Mouse (Mus musculus): ENCODE measurements around the gene Tsen54.

The Tsen54 gene

DNA sequence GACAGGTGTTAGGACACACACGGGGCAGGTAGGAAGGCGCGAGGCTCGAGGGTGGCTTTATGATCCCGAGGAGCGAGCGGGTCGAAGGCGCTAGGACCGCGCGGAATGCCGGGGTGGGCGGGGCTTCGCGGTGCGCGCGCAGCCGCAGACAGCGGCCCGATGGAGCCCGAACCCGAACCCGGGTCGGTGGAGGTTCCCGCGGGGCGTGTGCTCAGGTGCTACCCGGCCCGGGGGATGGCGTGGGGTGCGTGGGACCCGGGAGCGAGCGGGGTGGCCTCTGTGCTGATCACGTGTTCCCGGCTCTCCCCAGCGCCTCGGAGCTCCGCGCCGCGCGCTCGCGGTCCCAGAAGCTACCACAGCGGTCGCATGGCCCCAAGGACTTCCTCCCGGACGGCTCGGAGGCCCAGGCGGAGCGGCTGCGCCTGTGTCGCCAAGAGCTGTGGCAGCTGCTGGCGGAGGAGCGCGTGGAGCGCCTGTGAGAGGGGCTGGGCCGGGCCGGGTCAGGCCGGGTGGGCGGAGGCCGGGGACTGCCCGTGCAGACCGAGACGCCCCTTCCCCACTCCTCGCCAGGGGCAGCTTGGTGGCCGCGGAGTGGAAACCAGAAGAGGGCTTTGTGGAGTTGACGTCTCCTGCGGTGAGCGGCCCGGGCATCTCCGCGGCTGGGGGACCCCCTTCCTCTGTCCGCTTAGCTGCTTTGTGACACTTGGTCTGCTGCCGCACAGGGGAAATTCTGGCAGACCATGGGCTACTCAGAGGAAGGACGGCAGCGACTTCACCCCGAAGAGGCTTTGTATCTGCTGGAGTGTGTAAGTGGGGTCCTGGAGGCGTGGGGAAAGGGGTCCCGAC, at the start of gene Tsen54:
Gene Tsen54, plus strand, starts transcription at position 120 of the 846 bp plus-strand sequence.
- DNase-seq (ENCODE audit: low read depth, low spot score): no peak

DNA sequence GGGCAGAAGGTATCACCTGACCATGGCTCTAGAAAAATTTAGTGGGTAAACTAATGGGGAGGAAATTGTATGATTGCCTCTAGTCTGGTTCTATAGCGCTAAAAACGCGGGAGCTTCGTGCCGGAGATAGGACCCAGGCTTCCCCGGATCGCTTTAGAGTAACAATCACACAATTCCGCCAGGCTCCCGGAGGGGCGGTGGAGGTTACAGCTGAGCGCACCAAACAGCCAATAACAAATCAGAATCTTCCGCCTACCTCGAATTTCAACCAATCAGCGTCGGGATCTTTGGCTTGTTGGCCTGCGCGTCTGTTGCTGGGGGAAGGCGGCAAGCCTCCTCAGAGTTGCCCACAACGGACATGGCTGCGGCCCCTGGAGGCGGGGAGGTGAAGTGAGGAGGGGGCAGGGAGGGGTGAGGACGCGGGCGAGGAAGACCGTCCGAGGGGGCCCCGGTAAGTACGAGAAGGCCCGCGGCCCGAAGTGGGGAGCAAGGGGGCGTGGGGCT, 49.4 kb upstream of the Tsen54 start, which contains the start of gene Tmem94:
Gene Tmem94, plus strand, starts transcription at position 331 of the 504 bp plus-strand sequence.
- DNase-seq (ENCODE audit: low read depth, low spot score): peak; percentile 98

DNA sequence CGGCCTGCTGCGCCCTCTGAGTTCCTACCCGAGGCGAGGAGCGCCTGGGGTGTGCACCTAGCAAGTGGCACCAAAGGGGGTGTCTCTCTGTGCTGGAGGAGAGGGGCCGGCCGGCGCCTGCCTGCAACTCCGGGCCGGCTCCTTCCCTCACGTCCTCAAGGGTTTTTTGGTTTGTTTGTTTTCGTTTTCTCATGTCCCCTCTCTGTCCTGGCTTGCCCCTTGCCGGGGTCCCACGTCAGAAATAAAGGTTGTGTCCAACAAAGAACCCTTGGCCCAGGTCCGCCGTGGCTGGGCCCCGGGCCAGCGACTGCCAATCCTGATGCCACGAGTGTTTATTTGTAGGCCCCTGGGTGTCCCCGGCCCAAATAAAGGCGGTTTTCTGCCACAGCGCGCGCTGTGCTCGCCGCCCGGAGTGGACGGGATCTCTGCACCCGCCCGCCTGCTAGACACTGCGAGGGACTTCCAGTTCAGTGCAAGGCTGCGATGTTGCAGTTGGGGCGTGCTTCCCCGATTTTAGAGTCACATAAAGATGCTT, 48.9 kb upstream of the Tsen54 start:
- peak; percentile 42 for DNase-seq (ENCODE audit: low read depth, low spot score)

DNA sequence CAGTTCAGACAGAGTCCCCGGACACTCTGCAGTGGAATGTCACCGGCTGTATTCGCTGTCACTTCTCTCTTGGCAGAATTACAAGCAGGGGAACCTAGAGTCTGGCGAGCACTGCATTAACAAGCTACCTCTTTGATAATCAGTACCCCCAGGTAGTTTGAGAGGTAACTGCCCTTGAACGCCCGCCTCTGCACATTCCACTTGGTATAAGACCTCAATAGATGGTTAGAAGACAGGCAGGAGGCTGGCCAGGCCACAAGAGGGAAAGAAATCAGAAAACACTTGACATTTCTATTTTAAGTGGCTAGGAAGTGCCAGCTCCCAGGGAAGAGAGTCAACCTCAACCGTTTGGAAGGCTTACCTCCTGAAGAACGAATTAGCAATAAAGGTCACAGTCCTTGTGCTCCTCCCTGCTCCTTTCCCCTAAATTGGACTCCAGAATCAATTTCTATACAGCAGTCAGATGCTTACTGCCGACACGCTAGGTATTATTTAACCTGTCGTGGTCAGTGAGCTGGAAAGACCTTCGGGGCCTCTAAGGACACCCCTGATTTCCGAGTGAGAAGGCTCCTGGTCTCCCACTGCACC, 48.1 kb upstream of the Tsen54 start:
- DNase-seq (ENCODE audit: low read depth, low spot score): no peak

DNA sequence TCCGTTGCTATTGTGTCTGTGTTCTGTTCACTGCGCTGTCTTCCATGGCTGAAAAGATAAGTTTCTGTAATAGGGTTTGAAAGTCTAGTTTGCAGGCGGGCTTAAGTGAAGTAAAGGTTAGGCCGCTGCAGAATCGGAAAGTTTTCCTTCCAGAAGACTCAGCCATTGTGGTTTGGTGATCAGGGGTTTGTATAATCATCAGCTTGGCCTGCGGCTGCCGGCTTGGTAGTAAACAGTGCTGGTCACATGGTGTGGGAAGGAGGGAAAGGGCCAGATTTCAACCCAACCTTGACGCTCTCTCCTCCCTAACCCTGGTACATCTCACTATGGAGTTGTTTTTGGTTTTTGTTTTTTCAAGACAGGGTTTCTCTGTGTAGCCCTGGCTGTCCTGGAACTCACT, 47.5 kb upstream of the Tsen54 start:
- DNase-seq (ENCODE audit: low read depth, low spot score): no peak

DNA sequence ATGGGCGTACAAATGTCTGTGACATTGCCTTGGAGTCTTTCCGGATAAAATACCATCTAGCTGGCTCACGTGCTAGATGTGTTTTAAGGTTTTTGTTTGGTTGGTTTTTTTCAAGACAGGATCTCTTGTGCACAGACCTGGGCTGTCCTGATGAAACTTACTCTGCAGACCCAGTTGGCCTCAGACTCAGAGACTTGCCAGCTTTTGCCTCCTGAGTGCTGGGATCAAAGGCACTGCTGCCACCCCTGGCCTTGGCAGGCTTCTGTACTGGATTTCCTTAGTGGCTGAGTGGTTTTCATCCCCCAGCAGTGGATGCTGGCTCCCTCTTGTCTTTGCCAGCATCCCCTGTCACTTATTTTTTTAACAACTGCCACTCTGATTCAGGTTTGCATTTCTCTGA, 45.6 kb upstream of the Tsen54 start:
- no peak for DNase-seq (ENCODE audit: low read depth, low spot score)

DNA sequence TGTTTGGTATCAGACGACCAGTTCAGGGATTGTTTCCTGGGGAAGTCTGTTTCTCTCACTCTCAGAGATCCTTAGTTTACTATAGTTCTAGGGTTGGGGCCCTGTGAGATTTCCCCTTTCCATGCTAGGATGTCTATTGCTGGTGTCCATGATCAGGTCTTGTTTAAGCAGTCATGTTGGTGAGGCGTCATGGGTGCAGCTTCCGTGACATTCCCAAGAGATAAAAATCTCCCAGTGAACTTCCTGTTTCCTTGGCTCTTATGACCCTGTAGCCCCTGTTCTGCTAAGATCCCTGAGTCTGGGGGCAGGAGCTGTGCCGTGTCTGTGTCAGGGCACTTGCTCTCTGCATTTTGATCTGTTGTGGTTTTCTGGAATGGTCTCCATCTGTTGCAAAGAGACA, 39.9 kb upstream of the Tsen54 start:
- no peak for DNase-seq (ENCODE audit: low read depth, low spot score)

DNA sequence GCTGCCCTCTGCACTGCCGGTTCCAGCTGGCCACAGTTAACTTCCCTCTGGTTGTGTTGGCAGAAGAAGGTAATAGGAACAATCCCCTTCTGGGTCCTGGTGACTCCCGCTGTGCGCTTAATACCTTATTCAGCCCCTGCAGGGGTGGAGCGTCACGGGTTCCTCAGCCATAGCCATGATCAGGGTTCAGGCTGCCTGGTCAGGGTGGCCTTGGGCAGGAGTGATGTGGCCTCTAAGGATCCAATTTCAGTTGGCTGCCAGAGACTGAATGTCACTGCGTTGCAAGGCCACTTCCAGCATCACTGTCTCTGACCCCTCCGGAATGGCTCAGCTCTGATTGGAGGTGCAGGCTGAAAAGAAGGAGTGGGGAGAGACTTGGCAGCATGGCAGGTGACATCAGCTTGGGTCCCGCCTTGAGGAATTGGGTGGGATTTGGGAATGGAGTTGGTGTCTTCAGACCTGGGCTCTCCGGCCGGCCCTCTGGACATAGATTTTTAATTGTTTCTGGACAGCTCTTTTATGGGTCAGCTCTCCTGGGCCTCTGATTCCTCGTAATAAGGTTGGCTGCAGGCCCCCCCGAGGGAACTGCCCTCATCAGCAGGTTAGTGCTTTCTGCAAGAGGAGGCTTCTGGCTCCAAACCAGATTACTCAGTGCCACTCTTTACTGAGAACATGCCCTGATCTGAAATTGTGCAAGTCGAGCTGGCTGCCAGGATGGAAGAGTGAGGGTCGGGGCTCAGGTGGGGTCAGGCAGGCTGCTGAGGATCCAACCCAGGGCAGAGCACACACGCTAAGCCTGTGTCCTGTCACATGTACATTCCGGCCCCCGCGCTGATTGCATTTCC, 38.5 kb upstream of the Tsen54 start:
- no peak for DNase-seq (ENCODE audit: low read depth, low spot score)

DNA sequence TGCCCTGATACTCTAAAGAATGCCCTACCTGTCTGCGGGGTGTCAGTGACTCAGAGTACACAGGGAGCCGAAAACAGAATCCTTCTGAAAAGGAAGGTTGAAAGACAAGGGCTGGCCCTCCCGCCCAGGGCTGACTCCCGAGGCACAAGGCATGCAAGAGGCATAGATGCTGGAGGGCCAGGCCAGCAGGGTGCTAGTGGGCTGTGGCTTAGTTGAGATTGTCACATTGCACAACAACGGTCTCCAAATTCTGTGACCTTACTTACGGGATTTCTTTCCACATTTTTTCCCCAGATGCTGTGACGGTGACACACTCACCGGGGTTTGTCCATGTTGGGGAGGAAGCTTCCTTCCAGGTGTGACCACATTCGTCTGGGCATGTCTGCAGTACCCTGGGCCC, 37.6 kb upstream of the Tsen54 start:
- no peak for DNase-seq (ENCODE audit: low read depth, low spot score)

DNA sequence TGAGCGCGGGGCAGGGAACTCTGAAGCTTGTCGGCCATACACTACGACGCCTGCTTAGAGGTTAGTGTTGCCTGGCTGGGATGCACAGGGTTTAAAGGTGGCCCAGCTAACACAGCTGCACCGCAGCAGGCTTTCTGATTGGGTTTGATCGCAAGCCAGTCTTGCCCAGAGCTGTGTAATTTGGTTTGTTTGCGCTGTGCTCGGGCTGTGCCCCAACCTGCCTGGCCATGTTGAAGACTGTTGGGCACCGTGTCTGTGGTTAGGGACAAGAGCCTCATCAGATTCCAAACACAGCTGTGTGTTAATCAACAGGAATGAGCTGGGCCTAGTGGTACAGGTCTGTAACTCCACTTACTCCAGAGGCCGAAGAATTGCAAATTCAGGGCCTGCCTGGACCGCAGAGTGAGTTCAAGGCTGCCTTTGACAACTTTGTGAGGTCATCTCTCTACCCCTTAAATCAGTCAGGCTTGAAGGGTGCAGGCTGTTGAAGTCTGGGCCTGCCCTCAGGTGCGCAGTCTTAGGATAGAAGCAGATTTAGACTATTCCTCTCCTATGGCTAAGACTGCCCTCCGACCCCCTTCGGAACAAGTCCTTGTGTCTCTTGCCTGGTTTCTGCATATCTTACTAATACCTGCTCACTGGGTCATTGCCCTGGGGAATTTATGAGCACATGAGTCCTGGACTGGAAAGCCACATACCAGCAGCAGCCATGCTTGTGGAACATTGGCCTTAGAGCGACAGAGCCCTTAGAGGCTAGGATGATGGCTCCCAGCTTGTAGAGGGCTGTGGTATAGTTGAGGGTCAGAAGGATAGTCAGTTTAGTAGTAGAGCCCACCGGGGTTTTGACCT, 36.8 kb upstream of the Tsen54 start:
- no peak for DNase-seq (ENCODE audit: low read depth, low spot score)

DNA sequence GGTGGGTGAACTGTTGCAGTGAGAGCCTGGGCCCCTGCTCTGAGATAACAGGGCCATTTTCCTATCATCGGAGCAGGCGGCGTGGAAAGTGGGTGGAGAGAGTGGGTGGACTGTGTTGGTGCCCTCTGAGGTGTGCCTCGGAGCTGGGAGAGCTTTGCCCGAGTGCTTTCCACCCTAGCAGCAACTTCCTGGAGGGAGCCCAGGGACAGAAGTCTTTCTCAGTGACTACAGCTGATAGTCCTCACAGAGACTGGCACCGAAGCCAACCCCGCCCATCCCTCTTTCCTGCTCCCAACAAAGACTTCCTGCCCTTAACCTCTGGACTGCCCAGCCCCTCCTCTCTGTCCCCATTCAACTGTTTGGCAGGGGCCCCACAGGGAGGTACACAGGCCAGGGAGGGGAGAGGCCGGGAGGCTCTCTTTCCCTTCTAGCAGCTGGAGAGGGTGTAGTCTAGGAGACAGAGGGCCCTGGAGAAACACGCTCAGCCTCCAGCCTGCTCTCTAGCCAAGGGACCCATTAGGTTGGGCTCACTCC, 35.4 kb upstream of the Tsen54 start:
- DNase-seq (ENCODE audit: low read depth, low spot score): no peak

DNA sequence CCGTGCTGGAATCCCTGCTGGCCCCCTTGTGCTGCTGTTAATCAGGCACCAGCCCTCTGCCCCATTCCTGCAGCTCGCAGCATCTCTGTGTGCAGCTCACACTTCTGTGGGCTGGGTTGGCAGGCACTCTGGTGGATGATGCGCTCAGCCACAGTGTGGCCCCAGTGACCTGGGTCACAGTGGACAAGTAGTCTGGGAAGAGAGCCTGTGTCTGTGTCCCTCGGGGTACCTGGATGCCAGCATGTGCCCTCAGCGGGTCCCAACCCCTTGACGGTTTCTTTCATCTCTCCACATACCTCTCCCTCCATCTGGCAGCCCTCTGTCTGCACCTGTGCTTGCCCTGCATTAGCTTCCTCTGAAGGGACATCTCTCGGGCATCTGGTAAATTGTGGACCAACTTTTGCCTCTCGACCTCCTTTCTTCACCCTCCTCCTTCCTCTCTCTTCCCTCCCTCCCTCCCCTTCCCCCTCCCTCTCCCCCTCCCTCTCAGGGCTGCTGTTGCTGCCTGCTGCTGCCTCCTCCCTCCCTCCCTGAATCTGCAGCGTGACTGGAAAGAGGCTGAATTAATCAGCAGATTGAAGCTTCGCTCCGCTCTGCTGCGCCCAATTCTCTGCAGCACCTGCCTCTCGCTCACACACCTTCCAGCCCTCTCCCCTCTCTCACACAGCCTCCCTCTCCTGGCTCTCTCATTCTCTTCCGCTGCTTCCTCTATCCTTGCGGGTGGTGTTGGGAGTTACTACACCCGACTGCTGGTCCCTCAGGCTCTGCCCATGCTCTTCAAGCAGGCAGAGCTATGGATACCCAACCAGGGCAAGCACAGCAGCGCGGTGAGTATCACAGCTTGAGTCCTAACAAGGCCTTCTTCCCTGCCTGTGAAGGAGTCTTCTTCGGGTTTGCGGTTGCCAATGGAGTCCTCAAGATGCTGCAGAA, 34.1 kb upstream of the Tsen54 start:
- DNase-seq (ENCODE audit: low read depth, low spot score): peak; percentile 66

DNA sequence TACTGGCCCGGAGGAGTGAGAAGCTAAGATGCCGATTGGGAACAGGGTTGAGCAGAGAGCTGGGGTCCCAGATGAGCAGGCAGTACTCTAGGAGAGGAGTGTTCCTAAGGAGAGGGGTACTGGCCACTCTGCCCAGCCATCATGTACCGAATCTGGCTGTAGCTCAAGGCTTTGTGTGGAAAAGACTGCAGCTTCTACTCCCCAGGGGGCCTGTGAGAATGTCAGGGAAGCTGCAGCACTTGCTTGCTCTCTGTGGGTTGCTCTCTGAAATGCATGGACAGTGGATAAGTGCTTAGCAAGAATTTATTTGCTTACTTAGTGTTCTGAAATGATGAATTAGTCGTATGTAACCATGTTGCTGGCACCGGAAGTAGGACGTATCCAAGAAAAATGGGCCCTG, 28.1 kb upstream of the Tsen54 start:
- no peak for DNase-seq (ENCODE audit: low read depth, low spot score)

DNA sequence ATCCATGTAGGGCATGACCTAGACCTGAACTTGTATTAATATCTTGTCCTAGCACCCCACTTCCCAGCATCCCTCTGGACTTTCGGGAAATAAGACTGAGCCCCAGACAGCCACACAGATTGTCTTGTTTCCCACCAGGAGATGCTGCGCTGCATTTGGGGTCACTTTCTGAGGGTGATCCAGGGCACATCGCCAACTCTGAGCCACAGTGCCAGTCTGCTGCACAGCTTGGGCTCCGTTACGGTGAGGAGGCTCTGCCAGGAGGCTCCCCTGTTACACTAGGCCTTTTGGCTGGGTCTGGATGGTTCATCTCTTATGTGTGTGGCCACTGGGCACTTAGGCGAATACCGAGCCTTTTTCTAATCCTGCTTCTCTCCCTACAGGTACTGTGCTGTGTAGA, 24.7 kb upstream of the Tsen54 start:
- DNase-seq (ENCODE audit: low read depth, low spot score): no peak

DNA sequence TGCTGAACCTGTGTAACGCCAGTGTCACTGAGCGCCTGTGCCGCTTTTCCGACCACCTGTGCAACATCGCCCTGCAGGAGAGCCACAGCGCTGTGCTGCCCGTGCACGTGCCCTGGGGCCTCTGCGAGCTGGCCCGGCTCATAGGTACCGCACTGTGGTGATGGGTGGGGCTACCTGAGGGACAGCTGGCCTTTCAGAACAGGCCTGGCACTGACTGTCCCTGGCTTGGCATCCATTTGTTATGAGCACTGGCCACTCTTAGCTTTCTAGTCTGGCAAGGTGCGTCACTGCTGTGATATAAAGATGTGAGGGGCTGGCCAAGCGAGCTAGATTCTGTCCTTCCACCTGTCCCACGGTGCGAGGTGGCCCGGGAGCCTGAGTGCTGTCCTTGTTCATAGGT, 22.6 kb upstream of the Tsen54 start:
- no peak for DNase-seq (ENCODE audit: low read depth, low spot score)

DNA sequence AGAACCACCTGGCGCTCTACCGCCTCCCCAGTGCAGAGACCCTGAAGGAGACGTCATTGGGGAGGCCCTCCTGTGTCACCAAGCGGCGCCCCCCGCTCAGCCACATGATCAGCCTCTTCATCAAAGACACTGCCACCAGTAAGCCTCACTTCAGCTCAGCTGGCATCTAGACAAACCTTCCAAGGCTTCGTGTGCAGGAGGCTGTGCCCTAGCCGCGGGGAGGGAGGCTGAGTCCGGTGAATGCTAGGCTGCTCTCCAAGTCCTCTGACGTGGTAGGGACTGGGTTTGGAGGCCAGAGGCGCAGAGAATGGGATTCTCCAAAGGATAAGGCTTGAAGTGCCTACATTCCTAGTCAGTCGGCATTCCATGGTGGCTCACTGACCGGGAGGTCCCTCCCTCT, 22.2 kb upstream of the Tsen54 start:
- no peak for DNase-seq (ENCODE audit: low read depth, low spot score)

DNA sequence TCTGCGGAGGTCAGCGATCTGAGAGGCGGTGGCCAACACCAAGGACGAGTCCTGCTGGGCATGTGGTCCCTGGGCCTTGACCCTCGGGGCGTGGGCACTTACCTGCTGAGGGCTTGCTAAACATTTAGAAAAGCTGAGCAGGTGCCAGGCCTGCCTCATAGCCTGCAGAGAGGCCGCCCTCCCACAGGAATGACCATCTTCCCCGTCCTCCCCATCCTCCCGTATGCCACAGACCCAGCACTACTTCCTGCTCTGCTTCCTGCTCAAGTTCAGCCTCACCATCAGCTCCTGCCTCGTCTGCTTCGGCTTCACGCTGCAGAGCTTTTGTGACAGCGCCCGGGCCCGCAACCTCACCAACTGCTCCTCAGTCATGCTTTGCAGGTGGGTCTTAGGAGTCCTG, 17.6 kb upstream of the Tsen54 start:
- no peak for DNase-seq (ENCODE audit: low read depth, low spot score)

DNA sequence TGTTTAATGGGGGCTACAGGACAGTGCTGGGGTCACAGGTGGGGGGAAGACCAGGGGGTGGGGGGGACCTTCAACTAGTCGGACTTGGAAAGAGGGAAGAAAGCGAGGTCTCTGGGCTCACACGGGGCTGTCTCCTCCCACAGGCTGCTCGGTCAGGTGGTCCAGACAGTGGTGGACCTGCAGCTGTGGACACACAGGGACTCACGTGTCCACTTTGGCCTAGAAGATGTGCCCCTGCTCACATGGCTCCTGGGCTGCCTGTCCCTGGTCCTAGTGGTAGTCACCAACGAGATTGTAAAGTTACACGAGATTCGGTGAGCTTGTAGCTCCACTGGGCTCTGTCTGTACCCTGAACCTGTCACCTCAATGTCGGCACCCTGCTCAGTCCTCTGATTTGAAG, 16.9 kb upstream of the Tsen54 start:
- DNase-seq (ENCODE audit: low read depth, low spot score): no peak

DNA sequence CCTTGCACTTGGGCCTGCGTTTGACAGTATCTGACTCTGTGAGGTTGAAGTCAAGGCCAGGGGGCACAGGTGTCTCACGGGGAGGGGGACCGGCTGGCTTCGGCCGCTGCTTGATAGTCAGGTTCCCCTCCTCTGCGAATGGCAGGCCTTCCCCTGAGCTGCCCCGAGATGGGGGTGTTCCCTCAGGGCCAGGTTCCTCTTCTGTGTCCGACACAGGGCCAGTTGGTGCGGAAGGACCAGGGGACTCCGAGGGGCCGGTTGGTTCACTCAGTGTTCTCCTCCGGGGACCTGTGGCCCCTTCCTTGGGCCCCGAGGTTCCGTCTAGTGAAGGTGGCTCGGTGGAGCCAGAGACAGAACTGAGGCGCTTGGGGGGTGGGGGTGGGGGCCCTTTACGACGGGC, 13.5 kb upstream of the Tsen54 start:
- no peak for DNase-seq (ENCODE audit: low read depth, low spot score)

All from brain, embryonic 18.5 days (tissue).